Mouse (Mus musculus) heart, embryonic 10.5 days (tissue): ENCODE measurements around the gene Paqr4. TPM values are rescaled to one million over a fixed set of nuclear protein-coding genes. Genes with fewer than 3 reads are reported as not detected.

ENCODE experiments used
- DNase-seq: peaks from one replicate; pipeline ENCODE4 v3.0.0-alpha.2; 2017; ENCODE audit warnings: low spot score
- H3K27ac ChIP-seq: fragments of 300-500 bp; sonication (generic); 2 replicates; pipeline ENCODE4 v1.5.1; 2016; ENCODE audit warnings: mild to moderate bottlenecking
- H3K27me3 ChIP-seq: fragments of 300-500 bp; sonication (generic); 2 replicates; pipeline ENCODE4 v1.6.1; 2016; ENCODE audit warnings: mild to moderate bottlenecking; ENCODE audit not compliant: poor library complexity, insufficient read depth, severe bottlenecking
- H3K36me3 ChIP-seq: fragments of 300-500 bp; sonication (generic); 2 replicates; pipeline ENCODE4 v1.6.1; 2016; ENCODE audit warnings: mild to moderate bottlenecking, moderate library complexity
- H3K4me1 ChIP-seq: fragments of 300-500 bp; sonication (generic); 2 replicates; pipeline ENCODE4 v1.6.1; 2016; ENCODE audit warnings: mild to moderate bottlenecking
- H3K4me3 ChIP-seq: fragments of 300-500 bp; sonication (generic); 2 replicates; pipeline ENCODE4 v1.5.1; 2016; ENCODE audit warnings: mild to moderate bottlenecking, moderate library complexity
- H3K9me3 ChIP-seq: fragments of 300-500 bp; sonication (generic); 2 replicates; pipeline ENCODE4 v1.6.1; 2016; ENCODE audit warnings: mild to moderate bottlenecking, moderate library complexity
- WGBS: fragments of 180-500 bp; shearing (Covaris S2); methylation state at CpG from one replicate; pipeline ENCODE4 v1.1.7; 2016; 5-methylcytosine and 5-hydroxymethylcytosine counted together
- polyA plus RNA-seq: library from polyadenylated mRNA; unstranded; fragments of >200 nt; fragmentation: Nextera tagmentation; extraction: Ambion mirVana; gene quantifications from 2 replicates; pipeline ENCODE4 v1.2.1, GENCODE M21; 2016

Paqr4 gene
- polyA plus RNA-seq, 1 experiment from 2014 or later, result 8.7 TPM

- no peak overlapping the region for H3K4me3 ChIP-seq
- H3K4me1 ChIP-seq, result peaks cover 2% of the 10 kb centered on the region; the same call in 1 of the 2 replicates
- no peak for DNase-seq
- peaks cover 76% of the 10 kb centered on the region for H3K27me3 ChIP-seq
- WGBS, result 58% methylated on average over 7 of the region's 7 CpGs
- H3K27ac ChIP-seq, result no peak overlapping the region
- no peaks in the 10 kb centered on the region for H3K36me3 ChIP-seq
- H3K9me3 ChIP-seq, result no peaks in the 10 kb centered on the region
These were observed 35.9 kb downstream of the Paqr4 start for GRCm38 (mm10) chr17:23704741-23705140.

GRCm38 (mm10) chr17:23703301-23703700, 37.4 kb downstream of the Paqr4 start:
- no peaks in the 10 kb centered on the region for H3K9me3 ChIP-seq
- no peaks in the 10 kb centered on the region for H3K36me3 ChIP-seq
- 82% methylated on average over 9 of the region's 9 CpGs for WGBS
- peaks cover 79% of the 10 kb centered on the region for H3K27me3 ChIP-seq
- no peak overlapping the region for H3K27ac ChIP-seq
- no peak for DNase-seq
- H3K4me1 ChIP-seq, result peaks cover 11% of the 10 kb centered on the region
- H3K4me3 ChIP-seq, result no peak overlapping the region

GRCm38 (mm10) chr17:23700079-23700478, 40.6 kb downstream of the Paqr4 start:
- Histone ChIP-seq H3K4me1 (peaks cover 17% of the 10 kb centered on the region), H3K27me3 (peaks cover 76% of the 10 kb centered on the region), H3K4me3 (peak overlapping the region; percentile 82), H3K27ac (peak overlapping the region; percentile 69), H3K9me3 (no peaks in the 10 kb centered on the region), H3K36me3 (no peaks in the 10 kb centered on the region)
- peak; percentile 96 for DNase-seq
- WGBS, result under 1% methylated on average over 27 of the region's 28 CpGs

- WGBS, result 2% methylated on average over 94 of the region's 101 CpGs
- DNase-seq, result no peak
- H3K27me3 ChIP-seq, result peaks cover 79% of the 10 kb centered on the region
- H3K27ac ChIP-seq, result peak overlapping the region; percentile 69
- no peaks in the 10 kb centered on the region for H3K36me3 ChIP-seq
- H3K9me3 ChIP-seq, result no peaks in the 10 kb centered on the region
- peaks cover 17% of the 10 kb centered on the region for H3K4me1 ChIP-seq
- H3K4me3 ChIP-seq, result peak overlapping the region; percentile 82
These were observed 41.3 kb downstream of the Paqr4 start for GRCm38 (mm10) chr17:23699131-23700077.

- peaks cover 71% of the 10 kb centered on the region for H3K27me3 ChIP-seq
- H3K4me1 ChIP-seq, result peaks cover 17% of the 10 kb centered on the region
- H3K27ac ChIP-seq, result no peak overlapping the region
- no peak for DNase-seq
- no peaks in the 10 kb centered on the region for H3K9me3 ChIP-seq
- H3K36me3 ChIP-seq, result no peaks in the 10 kb centered on the region
- 9% methylated on average over 3 of the region's 3 CpGs for WGBS
- H3K4me3 ChIP-seq, result no peak overlapping the region
These were observed 44.9 kb downstream of the Paqr4 start for GRCm38 (mm10) chr17:23695801-23696200.

- Histone ChIP-seq H3K27me3 (peaks cover 58% of the 10 kb centered on the region), H3K9me3 (no peaks in the 10 kb centered on the region), H3K4me1 (peaks cover 13% of the 10 kb centered on the region), H3K36me3 (no peaks in the 10 kb centered on the region), H3K27ac (no peak overlapping the region), H3K4me3 (no peak overlapping the region)
- DNase-seq, result no peak
- WGBS, result 61% methylated on average over 1 of the region's 1 CpGs
These were observed 46.2 kb downstream of the Paqr4 start for GRCm38 (mm10) chr17:23694491-23694890.

Other genes with a start within 250 kb of the Paqr4 start
- gene Zfp213, start 176.6 kb downstream of the Paqr4 start, polyA plus RNA-seq, result 19.5 and 23.0 TPM in 2 replicates
- 12.0 and 15.4 TPM in 2 replicates for gene Zfp13, start 141.4 kb downstream of the Paqr4 start, polyA plus RNA-seq
- gene Zscan10, start 140.0 kb downstream of the Paqr4 start, polyA plus RNA-seq, result 0.10 and 0.21 TPM in 2 replicates
- 0.39 and 0.43 TPM in 2 replicates for gene Mmp25, start 95.6 kb downstream of the Paqr4 start, polyA plus RNA-seq
- 0.28 and 0.40 TPM in 2 replicates for gene Bicdl2, start 80.4 kb downstream of the Paqr4 start, polyA plus RNA-seq
- gene Hcfc1r1, start 67.3 kb downstream of the Paqr4 start, polyA plus RNA-seq, result 152 and 305 TPM in 2 replicates
- gene Thoc6, start 67.0 kb downstream of the Paqr4 start, polyA plus RNA-seq, result 60.1 and 63.7 TPM in 2 replicates
- gene Tnfrsf12a, start 63.4 kb downstream of the Paqr4 start, polyA plus RNA-seq, result 35.4 and 72.4 TPM in 2 replicates
- 7.0 and 33.4 TPM in 2 replicates for gene Cldn6, start 61.6 kb downstream of the Paqr4 start, polyA plus RNA-seq
- gene Cldn9, start 56.8 kb downstream of the Paqr4 start, polyA plus RNA-seq, result 0.76 and 2.4 TPM in 2 replicates
- not detected in 2 replicates for gene 1520401A03Rik, start 18.1 kb downstream of the Paqr4 start, polyA plus RNA-seq
- 46.5 and 53.2 TPM in 2 replicates for gene Pkmyt1, start 14.5 kb downstream of the Paqr4 start, polyA plus RNA-seq
- gene Kremen2, start 5.0 kb upstream of the Paqr4 start, polyA plus RNA-seq, result 0.43 and 1.9 TPM in 2 replicates
- 97.9 and 117 TPM in 2 replicates for gene Flywch1, start 30.7 kb upstream of the Paqr4 start, polyA plus RNA-seq
- 9.0 and 20.3 TPM in 2 replicates for gene Flywch2, start 45.2 kb upstream of the Paqr4 start, polyA plus RNA-seq
- 342 and 505 TPM in 2 replicates for gene Srrm2, start 49.7 kb upstream of the Paqr4 start, polyA plus RNA-seq
- gene Elob, start 88.3 kb upstream of the Paqr4 start, polyA plus RNA-seq, result 907 and 984 TPM in 2 replicates
- not detected in 2 replicates for gene Prss33, start 95.2 kb upstream of the Paqr4 start, polyA plus RNA-seq
- gene Prss32, start 103.0 kb upstream of the Paqr4 start, polyA plus RNA-seq, result not detected in 2 replicates
- gene Prss41, start 103.3 kb upstream of the Paqr4 start, polyA plus RNA-seq, result 0.41 and 1.5 TPM in 2 replicates
- gene Prss21, start 127.2 kb upstream of the Paqr4 start, polyA plus RNA-seq, result not detected in 2 replicates
- not detected in 2 replicates for gene Dcpp1, start 140.0 kb upstream of the Paqr4 start, polyA plus RNA-seq
- not detected in 2 replicates for gene Dcpp2, start 140.0 kb upstream of the Paqr4 start, polyA plus RNA-seq
- gene Dcpp3, start 176.6 kb upstream of the Paqr4 start, polyA plus RNA-seq, result not detected in 2 replicates
- gene Sbp, start 200.8 kb upstream of the Paqr4 start, polyA plus RNA-seq, result 0.21 TPM in 1 of 2 replicates, not detected in the other
- gene Sbpl, start 214.4 kb upstream of the Paqr4 start, polyA plus RNA-seq, result not detected in 2 replicates
- gene Prss30, start 239.7 kb upstream of the Paqr4 start, polyA plus RNA-seq, result 0.18 TPM in 1 of 2 replicates, not detected in the other